Mouse (Mus musculus): ENCODE measurements around the gene Galnt16. TPM values are rescaled to one million over a fixed set of nuclear protein-coding genes. Genes with fewer than 3 reads are reported as not detected.

Gene Galnt16
- polyA plus RNA-seq, 1 experiment from 2014 or later = 14.8 TPM

DNA sequence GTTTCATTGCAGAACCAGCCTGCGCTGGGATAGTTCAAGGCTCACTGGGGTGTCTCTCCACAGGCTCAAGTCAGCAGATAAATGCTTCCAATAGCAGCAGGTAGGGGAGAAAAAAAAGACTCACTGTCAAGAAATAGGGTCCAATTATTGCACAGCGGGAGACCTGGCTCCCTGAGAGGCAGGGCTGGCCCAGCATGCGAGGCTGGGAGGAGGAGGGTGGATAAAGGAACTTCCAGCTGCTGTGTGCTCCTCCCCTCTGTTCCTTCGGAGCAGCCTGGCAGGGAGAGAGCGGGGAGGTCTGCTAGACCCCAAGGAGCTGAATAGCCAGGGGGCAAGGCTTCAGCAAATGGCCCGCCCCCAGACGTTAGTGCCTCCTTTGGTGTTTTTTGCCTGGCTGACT, 7.4 kb downstream of the Galnt16 start:
- peaks cover 7% of the 10 kb centered on the region for H3K27me3 ChIP-seq (ENCODE audit: control insufficient read depth, insufficient read depth, low read length)
- H3K4me2 ChIP-seq (ENCODE audit: low read depth, low read length) = no peak overlapping the region
- peaks cover 9% of the 10 kb centered on the region; the same call in 1 of the 2 replicates for H3K4me1 ChIP-seq (ENCODE audit: control insufficient read depth, insufficient read depth, low read length)
- no peaks in the 10 kb centered on the region for H3K9me3 ChIP-seq (replicated peaks; ENCODE audit: control insufficient read depth, low read length)
- no peaks in the 10 kb centered on the region for H3K36me3 ChIP-seq (ENCODE audit: control insufficient read depth, insufficient read depth, low read length)
- H3K4me3 ChIP-seq (replicated peaks; ENCODE audit: low read length) = no peak overlapping the region
- no peak overlapping the region for H3K27ac ChIP-seq (ENCODE audit: low read length)
- WGBS = 37% methylated on average over 7 of the region's 7 CpGs
- no peak for ATAC-seq (ENCODE audit: insufficient read depth, low FRiP score)
- H3K9ac ChIP-seq (ENCODE audit: low read length) = no peak overlapping the region

- H3K4me1 ChIP-seq (ENCODE audit: control insufficient read depth, insufficient read depth, low read length) = peaks cover 9% of the 10 kb centered on the region; the same call in 1 of the 2 replicates
- no peak overlapping the region for H3K4me2 ChIP-seq (ENCODE audit: low read depth, low read length)
- H3K4me3 ChIP-seq (replicated peaks; ENCODE audit: low read length) = no peak overlapping the region
- no peaks in the 10 kb centered on the region for H3K9me3 ChIP-seq (replicated peaks; ENCODE audit: control insufficient read depth, low read length)
- no peaks in the 10 kb centered on the region for H3K36me3 ChIP-seq (ENCODE audit: control insufficient read depth, insufficient read depth, low read length)
- WGBS = 68% methylated on average over 2 of the region's 2 CpGs
- peaks cover 2% of the 10 kb centered on the region for H3K27me3 ChIP-seq (ENCODE audit: control insufficient read depth, insufficient read depth, low read length)
- H3K9ac ChIP-seq (ENCODE audit: low read length) = no peak overlapping the region
- no peak for ATAC-seq (ENCODE audit: insufficient read depth, low FRiP score)
- no peak overlapping the region for H3K27ac ChIP-seq (ENCODE audit: low read length)
These were observed 8.4 kb downstream of the Galnt16 start for GRCm38 (mm10) chr12:80526511-80526910.

GRCm38 (mm10) chr12:80527727-80528389, 9.8 kb downstream of the Galnt16 start:
- H3K4me2 ChIP-seq (ENCODE audit: low read depth, low read length) = no peak overlapping the region
- peaks cover 9% of the 10 kb centered on the region; the same call in 1 of the 2 replicates for H3K4me1 ChIP-seq (ENCODE audit: control insufficient read depth, insufficient read depth, low read length)
- no peak overlapping the region for H3K9ac ChIP-seq (ENCODE audit: low read length)
- WGBS = 77% methylated on average over 5 of the region's 5 CpGs
- H3K27me3 ChIP-seq (ENCODE audit: control insufficient read depth, insufficient read depth, low read length) = no peaks in the 10 kb centered on the region
- H3K36me3 ChIP-seq (ENCODE audit: control insufficient read depth, insufficient read depth, low read length) = no peaks in the 10 kb centered on the region
- H3K27ac ChIP-seq (ENCODE audit: low read length) = no peak overlapping the region
- no peak overlapping the region for H3K4me3 ChIP-seq (replicated peaks; ENCODE audit: low read length)
- H3K9me3 ChIP-seq (replicated peaks; ENCODE audit: control insufficient read depth, low read length) = no peaks in the 10 kb centered on the region
- no peak for ATAC-seq (ENCODE audit: insufficient read depth, low FRiP score)

GRCm38 (mm10) chr12:80530052-80530451, 12.0 kb downstream of the Galnt16 start:
- H3K4me1 ChIP-seq (ENCODE audit: control insufficient read depth, insufficient read depth, low read length) = peaks cover 9% of the 10 kb centered on the region; the same call in 1 of the 2 replicates
- H3K27me3 ChIP-seq (ENCODE audit: control insufficient read depth, insufficient read depth, low read length) = no peaks in the 10 kb centered on the region
- H3K9me3 ChIP-seq (replicated peaks; ENCODE audit: control insufficient read depth, low read length) = no peaks in the 10 kb centered on the region
- no peaks in the 10 kb centered on the region for H3K36me3 ChIP-seq (ENCODE audit: control insufficient read depth, insufficient read depth, low read length)
- no peak overlapping the region for H3K4me2 ChIP-seq (ENCODE audit: low read depth, low read length)
- no peak overlapping the region for H3K4me3 ChIP-seq (replicated peaks; ENCODE audit: low read length)
- no peak for ATAC-seq (ENCODE audit: insufficient read depth, low FRiP score)
- WGBS = 49% methylated on average over 2 of the region's 2 CpGs
- no peak overlapping the region for H3K27ac ChIP-seq (ENCODE audit: low read length)
- H3K9ac ChIP-seq (ENCODE audit: low read length) = no peak overlapping the region

GRCm38 (mm10) chr12:80530630-80531029, 12.6 kb downstream of the Galnt16 start:
- no peaks in the 10 kb centered on the region for H3K9me3 ChIP-seq (replicated peaks; ENCODE audit: control insufficient read depth, low read length)

DNA sequence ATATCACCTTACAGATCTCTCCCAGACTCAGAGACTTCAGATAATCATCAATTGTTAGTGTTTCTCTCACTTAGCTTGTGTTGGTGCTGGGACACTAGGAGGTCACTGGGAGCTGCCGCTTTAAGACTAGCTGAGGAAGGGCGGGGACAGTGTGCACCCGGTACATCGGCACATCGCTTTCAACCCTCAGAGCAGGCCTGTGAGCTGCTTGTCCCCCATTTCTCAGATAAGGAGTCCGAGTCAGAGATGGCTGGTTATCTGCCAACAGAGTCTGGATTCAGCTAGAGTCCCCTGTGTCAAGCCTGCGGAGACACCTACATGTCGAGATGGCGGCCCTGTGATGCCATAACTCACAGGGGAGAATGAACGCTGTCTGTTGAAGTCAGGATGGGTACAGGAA, 13.5 kb downstream of the Galnt16 start:
- H3K27ac ChIP-seq (ENCODE audit: low read length) = no peak overlapping the region
- H3K4me1 ChIP-seq (ENCODE audit: control insufficient read depth, insufficient read depth, low read length) = peaks cover 9% of the 10 kb centered on the region; the same call in 1 of the 2 replicates
- 62% methylated on average over 10 of the region's 10 CpGs for WGBS

More at GRCm38 (mm10) chr12:80530630-80531029, 12.6 kb downstream of the Galnt16 start:
- no peak overlapping the region for H3K27ac ChIP-seq (ENCODE audit: low read length)
- peaks cover 9% of the 10 kb centered on the region; the same call in 1 of the 2 replicates for H3K4me1 ChIP-seq (ENCODE audit: control insufficient read depth, insufficient read depth, low read length)
- 54% methylated on average over 6 of the region's 6 CpGs for WGBS
- H3K36me3 ChIP-seq (ENCODE audit: control insufficient read depth, insufficient read depth, low read length) = no peaks in the 10 kb centered on the region
- H3K4me2 ChIP-seq (ENCODE audit: low read depth, low read length) = no peak overlapping the region
- no peaks in the 10 kb centered on the region for H3K27me3 ChIP-seq (ENCODE audit: control insufficient read depth, insufficient read depth, low read length)
- H3K4me3 ChIP-seq (replicated peaks; ENCODE audit: low read length) = no peak overlapping the region
- no peak overlapping the region for H3K9ac ChIP-seq (ENCODE audit: low read length)
- no peak for ATAC-seq (ENCODE audit: insufficient read depth, low FRiP score)

GRCm38 (mm10) chr12:80533876-80534275, 15.8 kb downstream of the Galnt16 start:
- Histone ChIP-seq H3K4me2 (ENCODE audit: low read depth, low read length) (no peak overlapping the region), H3K36me3 (ENCODE audit: control insufficient read depth, insufficient read depth, low read length) (no peaks in the 10 kb centered on the region), H3K27ac (ENCODE audit: low read length) (no peak overlapping the region), H3K4me1 (ENCODE audit: control insufficient read depth, insufficient read depth, low read length) (peaks cover 16% of the 10 kb centered on the region; the same call in 1 of the 2 replicates), H3K9ac (ENCODE audit: low read length) (no peak overlapping the region), H3K27me3 (ENCODE audit: control insufficient read depth, insufficient read depth, low read length) (no peaks in the 10 kb centered on the region), H3K4me3 (replicated peaks; ENCODE audit: low read length) (no peak overlapping the region), H3K9me3 (replicated peaks; ENCODE audit: control insufficient read depth, low read length) (no peaks in the 10 kb centered on the region)
- WGBS = 76% methylated on average over 2 of the region's 2 CpGs
- no peak for ATAC-seq (ENCODE audit: insufficient read depth, low FRiP score)

More for the DNA sequence above, 13.5 kb downstream of the Galnt16 start:
- H3K9me3 ChIP-seq (replicated peaks; ENCODE audit: control insufficient read depth, low read length) = no peaks in the 10 kb centered on the region
- H3K27me3 ChIP-seq (ENCODE audit: control insufficient read depth, insufficient read depth, low read length) = no peaks in the 10 kb centered on the region
- ATAC-seq (ENCODE audit: insufficient read depth, low FRiP score) = no peak
- no peak overlapping the region for H3K4me2 ChIP-seq (ENCODE audit: low read depth, low read length)
- no peak overlapping the region for H3K4me3 ChIP-seq (replicated peaks; ENCODE audit: low read length)
- no peaks in the 10 kb centered on the region for H3K36me3 ChIP-seq (ENCODE audit: control insufficient read depth, insufficient read depth, low read length)
- no peak overlapping the region for H3K9ac ChIP-seq (ENCODE audit: low read length)

DNA sequence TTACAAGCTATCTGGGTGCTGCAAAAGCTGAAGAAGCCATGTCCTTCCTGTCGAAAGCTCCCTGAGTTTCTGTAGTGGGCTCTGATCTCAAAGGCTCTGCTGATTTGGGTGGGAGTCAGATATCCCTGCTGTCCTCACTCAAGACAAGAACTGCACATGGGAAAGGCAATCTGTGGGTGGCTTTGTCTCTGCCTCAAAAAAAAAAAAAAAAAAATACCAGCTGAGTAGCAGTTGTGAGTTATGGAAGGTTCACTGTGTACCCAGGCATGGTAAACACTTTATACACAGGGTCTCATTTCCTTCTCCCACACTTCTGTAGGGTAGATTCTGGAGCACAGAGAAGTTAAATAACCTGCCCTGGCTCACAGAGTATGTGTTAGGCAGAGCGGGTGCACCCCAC, 19.2 kb downstream of the Galnt16 start:
- H3K36me3 ChIP-seq (ENCODE audit: control insufficient read depth, insufficient read depth, low read length) = no peaks in the 10 kb centered on the region
- H3K9ac ChIP-seq (ENCODE audit: low read length) = no peak overlapping the region
- no peak overlapping the region for H3K4me2 ChIP-seq (ENCODE audit: low read depth, low read length)
- no peaks in the 10 kb centered on the region for H3K9me3 ChIP-seq (replicated peaks; ENCODE audit: control insufficient read depth, low read length)
- no peak overlapping the region for H3K27ac ChIP-seq (ENCODE audit: low read length)
- WGBS = 66% methylated on average over 2 of the region's 2 CpGs
- no peak for ATAC-seq (ENCODE audit: insufficient read depth, low FRiP score)
- no peak overlapping the region for H3K4me3 ChIP-seq (replicated peaks; ENCODE audit: low read length)
- 0 out of 2 replicates have a peak, but pooled peaks cover 8% of the 10 kb centered on the region for H3K4me1 ChIP-seq (ENCODE audit: control insufficient read depth, insufficient read depth, low read length)
- H3K27me3 ChIP-seq (ENCODE audit: control insufficient read depth, insufficient read depth, low read length) = no peaks in the 10 kb centered on the region

- no peaks in the 10 kb centered on the region for H3K36me3 ChIP-seq (ENCODE audit: control insufficient read depth, insufficient read depth, low read length)
- H3K4me3 ChIP-seq (replicated peaks; ENCODE audit: low read length) = no peak overlapping the region
- H3K27ac ChIP-seq (ENCODE audit: low read length) = peak overlapping the region; percentile 21; the same call in 1 of the 2 replicates
- no peaks in the 10 kb centered on the region for H3K9me3 ChIP-seq (replicated peaks; ENCODE audit: control insufficient read depth, low read length)
- H3K4me2 ChIP-seq (ENCODE audit: low read depth, low read length) = no peak overlapping the region
- peak; percentile 53; the same call in 1 of the 2 replicates for ATAC-seq (ENCODE audit: insufficient read depth, low FRiP score)
- no peaks in the 10 kb centered on the region for H3K27me3 ChIP-seq (ENCODE audit: control insufficient read depth, insufficient read depth, low read length)
- 0 out of 2 replicates have a peak, but pooled peaks cover 8% of the 10 kb centered on the region for H3K4me1 ChIP-seq (ENCODE audit: control insufficient read depth, insufficient read depth, low read length)
- H3K9ac ChIP-seq (ENCODE audit: low read length) = no peak overlapping the region
- 25% methylated on average over 6 of the region's 6 CpGs for WGBS
These were observed 20.2 kb downstream of the Galnt16 start for GRCm38 (mm10) chr12:80538311-80538710.

Data from stomach, embryonic 16.5 days (tissue).